Mouse (Mus musculus) mouse trophoblast stem cell (cell line): ENCODE measurements around the gene Lins1.

Source experiments
- in situ Hi-C, 2 experiments: fragments of 300-500 bp; cut with MseI, MboI; formaldehyde crosslinking; loops; 2 replicates in 1 of 2; 3 replicates in 1 of 2; pipeline ENCODE4 v1.15.1; 2025

Gene Lins1

GRCm38 (mm10) chr7:66689620-66690360 is at the start of gene Lins1:
Lins1 (plus strand) TSS chr7:66689889.
- in situ Hi-C loops, result no loop called here

GRCm38 (mm10) chr7:66645736-66646135 is 44.0 kb upstream of the Lins1 start:
- in situ Hi-C loops, result no loop called here

GRCm38 (mm10) chr7:66649181-66649580 is 40.5 kb upstream of the Lins1 start:
- in situ Hi-C loops, result no loop called here

- in situ Hi-C loops, result loop anchor here (5.0 to 25.0 kb wide), 3 partner anchors 224 to 539 kb away; partner anchors contain the start of genes Aldh1a3 (in 1 of the 2) and Chsy1 (in 1 of the 2)
Measured at GRCm38 (mm10) chr7:66650883-66651282, 38.8 kb upstream of the Lins1 start.

GRCm38 (mm10) chr7:66652216-66652615 is 37.5 kb upstream of the Lins1 start:
- in situ Hi-C loops, result loop anchor here (5.0 to 25.0 kb wide), 3 partner anchors 225 to 540 kb away; partner anchors contain the start of genes Aldh1a3 (in 1 of the 2) and Chsy1 (in 1 of the 2)

GRCm38 (mm10) chr7:66653596-66653995 is 36.1 kb upstream of the Lins1 start:
- in situ Hi-C loops, result loop anchor here (5.0 to 25.0 kb wide), 3 partner anchors 226 to 541 kb away; partner anchors contain the start of genes Aldh1a3 (in 1 of the 2) and Chsy1 (in 1 of the 2)

- in situ Hi-C loops, result loop anchor here in 1 of 2 experiments (5.0 to 25.0 kb wide), 3 partner anchors 218 to 543 kb away; partner anchors contain the start of gene Chsy1
Measured at GRCm38 (mm10) chr7:66655471-66655870, 34.2 kb upstream of the Lins1 start.

- in situ Hi-C loops, result loop anchor here (10.0 to 25.0 kb wide), 3 partner anchors 348 to 548 kb away; partner anchors contain the start of gene Chsy1 (in 1 of the 2)
Measured at GRCm38 (mm10) chr7:66660291-66660690, 29.4 kb upstream of the Lins1 start.

- in situ Hi-C loops, result loop anchor here (10.0 to 25.0 kb wide), 3 partner anchors 349 to 549 kb away; partner anchors contain the start of gene Chsy1 (in 1 of the 2)
Measured at GRCm38 (mm10) chr7:66660972-66661371, 28.7 kb upstream of the Lins1 start.

- in situ Hi-C loops, result loop anchor here (10.0 to 25.0 kb wide), 3 partner anchors 349 to 549 kb away; partner anchors contain the start of gene Chsy1 (in 1 of the 2)
Measured at GRCm38 (mm10) chr7:66661572-66661971, 28.1 kb upstream of the Lins1 start.

GRCm38 (mm10) chr7:66663548-66663947 is 26.1 kb upstream of the Lins1 start:
- in situ Hi-C loops, result loop anchor here (10.0 to 25.0 kb wide), 3 partner anchors 351 to 551 kb away; partner anchors contain the start of gene Chsy1 (in 1 of the 2)

- in situ Hi-C loops, result loop anchor here (10.0 to 25.0 kb wide), 3 partner anchors 355 to 555 kb away; partner anchors contain the start of gene Chsy1 (in 1 of the 2)
Measured at GRCm38 (mm10) chr7:66667064-66667463, 22.6 kb upstream of the Lins1 start.

- in situ Hi-C loops, result no loop called here
Measured at GRCm38 (mm10) chr7:66675800-66676199, 13.9 kb upstream of the Lins1 start.

- in situ Hi-C loops, result no loop called here
Measured at GRCm38 (mm10) chr7:66682119-66682863, 7.4 kb upstream of the Lins1 start.

GRCm38 (mm10) chr7:66688721-66689120 is 968 bp upstream of the Lins1 start:
- in situ Hi-C loops, result no loop called here

- in situ Hi-C loops, result no loop called here
Measured at GRCm38 (mm10) chr7:66689294-66689619, 432 bp upstream of the Lins1 start, which contains the start of gene Asb7. Asb7 (minus strand) TSS chr7:66689596.

- in situ Hi-C loops, result no loop called here
Measured at GRCm38 (mm10) chr7:66694467-66694866, 4.8 kb downstream of the Lins1 start.

GRCm38 (mm10) chr7:66702721-66703120 is 13.0 kb downstream of the Lins1 start:
- in situ Hi-C loops, result no loop called here

- in situ Hi-C loops, result no loop called here
Measured at GRCm38 (mm10) chr7:66704631-66705030, 14.9 kb downstream of the Lins1 start.

- in situ Hi-C loops, result loop anchor here (10.0 kb wide), 2 partner anchors 104 to 124 kb away; partner anchors contain the start of gene Adamts17 (in 1 of the 2)
Measured at GRCm38 (mm10) chr7:66711166-66711565, 21.5 kb downstream of the Lins1 start.

GRCm38 (mm10) chr7:66724514-66724913 is 34.8 kb downstream of the Lins1 start:
- in situ Hi-C loops, result no loop called here

- in situ Hi-C loops, result no loop called here
Measured at GRCm38 (mm10) chr7:66724954-66725353, 35.3 kb downstream of the Lins1 start.
